Mouse (Mus musculus) liver, postnatal 0 days (tissue): Measurements from ENCODE around the gene Sftpa1.

Source experiments
- CTCF ChIP-seq: sonication (generic); IDR thresholded peaks from 2 replicates; pipeline ENCODE4 v1.5.1; 2016; ENCODE audit warnings: antibody characterized with exemption, low read depth
- EP300 ChIP-seq: IDR thresholded peaks from 2 replicates; pipeline ENCODE4 v1.6.1; 2016; ENCODE audit warnings: antibody characterized with exemption, low read depth, mild to moderate bottlenecking

DNA sequence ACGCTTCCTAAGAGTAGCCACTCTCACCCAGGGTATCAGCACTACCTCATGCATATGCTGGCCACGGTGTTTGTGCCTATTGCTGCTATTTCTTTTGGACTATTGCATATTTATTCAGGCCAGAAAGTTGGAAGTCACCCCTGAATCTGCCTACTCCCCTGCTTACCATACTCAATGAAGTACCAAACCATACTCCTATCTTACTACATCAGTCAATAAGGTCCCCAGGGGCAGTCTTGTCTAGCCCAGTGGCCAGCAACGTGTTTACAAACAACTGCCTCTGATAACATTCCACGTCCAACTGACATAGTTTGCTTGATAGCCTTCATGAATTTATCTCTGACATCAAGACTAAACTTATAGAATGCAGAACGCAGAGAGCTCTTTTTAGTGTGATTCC lies 30.3 kb upstream of the Sftpa1 start:
- no peak for TF ChIP-seq CTCF
- no peak for TF ChIP-seq EP300
